Mouse (Mus musculus): ENCODE measurements around the gene Fuca1. TPM values are rescaled to one million over a fixed set of nuclear protein-coding genes. Genes with fewer than 3 reads are reported as not detected.

Fuca1 gene
- polyA plus RNA-seq, 1 experiment: 92.2 TPM

GRCm38 (mm10) chr4:135876583-135877020, 43.9 kb upstream of the Fuca1 start:
- TF ChIP-seq CTCF (IDR thresholded peaks at IDR 0.05; ENCODE audit: borderline replicate concordance, insufficient read depth, low read length) (no peak), POLR2A (IDR thresholded peaks at IDR 0.05; ENCODE audit: low read depth, low read length) (0 out of 2 replicates have a peak, but pooled peaks have one; percentile 17)
- Histone ChIP-seq H3K4me3 (ENCODE audit: insufficient read depth, low read length) (0 out of 2 replicates have a peak overlapping the region, but pooled peaks have one; percentile 1), H3K27ac (ENCODE audit: insufficient read depth, low read length) (peak overlapping the region; percentile 20), H3K4me1 (ENCODE audit: control insufficient read depth, insufficient read depth, low read length) (peaks cover 9% of the 10 kb centered on the region)

GRCm38 (mm10) chr4:135877742-135878141, 42.8 kb upstream of the Fuca1 start:
- H3K4me1 ChIP-seq (ENCODE audit: control insufficient read depth, insufficient read depth, low read length): peaks cover 9% of the 10 kb centered on the region

GRCm38 (mm10) chr4:135879021-135879420, 41.5 kb upstream of the Fuca1 start:
- TF ChIP-seq POLR2A (IDR thresholded peaks at IDR 0.05; ENCODE audit: low read depth, low read length) (no peak), CTCF (IDR thresholded peaks at IDR 0.05; ENCODE audit: borderline replicate concordance, insufficient read depth, low read length) (no peak)
- no peak overlapping the region for H3K27ac ChIP-seq (ENCODE audit: insufficient read depth, low read length)
- peaks cover 14% of the 10 kb centered on the region for H3K4me1 ChIP-seq (ENCODE audit: control insufficient read depth, insufficient read depth, low read length)

More at GRCm38 (mm10) chr4:135877742-135878141, 42.8 kb upstream of the Fuca1 start:
- no peak for TF ChIP-seq POLR2A (IDR thresholded peaks at IDR 0.05; ENCODE audit: low read depth, low read length)
- TF ChIP-seq CTCF (IDR thresholded peaks at IDR 0.05; ENCODE audit: borderline replicate concordance, insufficient read depth, low read length): no peak
- no peak overlapping the region for H3K27ac ChIP-seq (ENCODE audit: insufficient read depth, low read length)
- H3K4me3 ChIP-seq (ENCODE audit: insufficient read depth, low read length): no peak overlapping the region

GRCm38 (mm10) chr4:135880018-135880417, 40.5 kb upstream of the Fuca1 start:
- TF ChIP-seq POLR2A (IDR thresholded peaks at IDR 0.05; ENCODE audit: low read depth, low read length): no peak
- TF ChIP-seq CTCF (IDR thresholded peaks at IDR 0.05; ENCODE audit: borderline replicate concordance, insufficient read depth, low read length): no peak
- H3K4me1 ChIP-seq (ENCODE audit: control insufficient read depth, insufficient read depth, low read length): peaks cover 12% of the 10 kb centered on the region

More at GRCm38 (mm10) chr4:135879021-135879420, 41.5 kb upstream of the Fuca1 start:
- no peak overlapping the region for H3K4me3 ChIP-seq (ENCODE audit: insufficient read depth, low read length)

GRCm38 (mm10) chr4:135880576-135880975, 40.0 kb upstream of the Fuca1 start:
- no peak overlapping the region for H3K4me3 ChIP-seq (ENCODE audit: insufficient read depth, low read length)
- H3K27ac ChIP-seq (ENCODE audit: insufficient read depth, low read length): no peak overlapping the region
- peaks cover 12% of the 10 kb centered on the region for H3K4me1 ChIP-seq (ENCODE audit: control insufficient read depth, insufficient read depth, low read length)
- TF ChIP-seq CTCF (IDR thresholded peaks at IDR 0.05; ENCODE audit: borderline replicate concordance, insufficient read depth, low read length) (no peak), POLR2A (IDR thresholded peaks at IDR 0.05; ENCODE audit: low read depth, low read length) (no peak)

More at GRCm38 (mm10) chr4:135880018-135880417, 40.5 kb upstream of the Fuca1 start:
- Histone ChIP-seq H3K27ac (ENCODE audit: insufficient read depth, low read length) (no peak overlapping the region), H3K4me3 (ENCODE audit: insufficient read depth, low read length) (no peak overlapping the region)

- H3K4me1 ChIP-seq (ENCODE audit: control insufficient read depth, insufficient read depth, low read length): peaks cover 8% of the 10 kb centered on the region; the same call in 1 of the 2 replicates
- no peak overlapping the region for H3K4me3 ChIP-seq (ENCODE audit: insufficient read depth, low read length)
- no peak overlapping the region for H3K27ac ChIP-seq (ENCODE audit: insufficient read depth, low read length)
- no peak for TF ChIP-seq POLR2A (IDR thresholded peaks at IDR 0.05; ENCODE audit: low read depth, low read length)
- TF ChIP-seq CTCF (IDR thresholded peaks at IDR 0.05; ENCODE audit: borderline replicate concordance, insufficient read depth, low read length): no peak
Observed at GRCm38 (mm10) chr4:135882023-135882422, 38.5 kb upstream of the Fuca1 start.

GRCm38 (mm10) chr4:135883401-135883851, 37.1 kb upstream of the Fuca1 start:
- no peak for TF ChIP-seq POLR2A (IDR thresholded peaks at IDR 0.05; ENCODE audit: low read depth, low read length)
- no peak for TF ChIP-seq CTCF (IDR thresholded peaks at IDR 0.05; ENCODE audit: borderline replicate concordance, insufficient read depth, low read length)

GRCm38 (mm10) chr4:135883881-135884516, 36.5 kb upstream of the Fuca1 start:
- Histone ChIP-seq H3K4me1 (ENCODE audit: control insufficient read depth, insufficient read depth, low read length) (peaks cover 8% of the 10 kb centered on the region; the same call in 1 of the 2 replicates), H3K27ac (ENCODE audit: insufficient read depth, low read length) (no peak overlapping the region), H3K4me3 (ENCODE audit: insufficient read depth, low read length) (no peak overlapping the region)
- TF ChIP-seq POLR2A (IDR thresholded peaks at IDR 0.05; ENCODE audit: low read depth, low read length) (no peak), CTCF (IDR thresholded peaks at IDR 0.05; ENCODE audit: borderline replicate concordance, insufficient read depth, low read length) (no peak)

More at GRCm38 (mm10) chr4:135883401-135883851, 37.1 kb upstream of the Fuca1 start:
- Histone ChIP-seq H3K27ac (ENCODE audit: insufficient read depth, low read length) (no peak overlapping the region), H3K4me1 (ENCODE audit: control insufficient read depth, insufficient read depth, low read length) (peaks cover 8% of the 10 kb centered on the region; the same call in 1 of the 2 replicates), H3K4me3 (ENCODE audit: insufficient read depth, low read length) (no peak overlapping the region)

- TF ChIP-seq POLR2A (IDR thresholded peaks at IDR 0.05; ENCODE audit: low read depth, low read length): no peak
- TF ChIP-seq CTCF (IDR thresholded peaks at IDR 0.05; ENCODE audit: borderline replicate concordance, insufficient read depth, low read length): no peak
- H3K4me3 ChIP-seq (ENCODE audit: insufficient read depth, low read length): no peak overlapping the region
- H3K4me1 ChIP-seq (ENCODE audit: control insufficient read depth, insufficient read depth, low read length): peaks cover 8% of the 10 kb centered on the region; the same call in 1 of the 2 replicates
- H3K27ac ChIP-seq (ENCODE audit: insufficient read depth, low read length): no peak overlapping the region
Observed at GRCm38 (mm10) chr4:135884531-135884930, 36.0 kb upstream of the Fuca1 start.

GRCm38 (mm10) chr4:135885676-135886075, 34.9 kb upstream of the Fuca1 start:
- no peak overlapping the region for H3K4me3 ChIP-seq (ENCODE audit: insufficient read depth, low read length)

More at GRCm38 (mm10) chr4:135885676-135886075, 34.9 kb upstream of the Fuca1 start:
- no peak for TF ChIP-seq POLR2A (IDR thresholded peaks at IDR 0.05; ENCODE audit: low read depth, low read length)
- TF ChIP-seq CTCF (IDR thresholded peaks at IDR 0.05; ENCODE audit: borderline replicate concordance, insufficient read depth, low read length): no peak
- no peak overlapping the region for H3K27ac ChIP-seq (ENCODE audit: insufficient read depth, low read length)
- H3K4me1 ChIP-seq (ENCODE audit: control insufficient read depth, insufficient read depth, low read length): peaks cover 8% of the 10 kb centered on the region; the same call in 1 of the 2 replicates

Measured in embryonic fibroblast, embryonic 13.5 days (primary cell).